Mouse (Mus musculus) lung, embryonic 16.5 days (tissue): ENCODE data around the gene Traf7. TPM values are rescaled to one million over a fixed set of nuclear protein-coding genes. Genes with fewer than 3 reads are reported as not detected.

ENCODE experiments used
- ATAC-seq: fragments of 200-750 bp; cut with Nextera tagmentation; 2 replicates; pipeline ENCODE4 v1.8.0; 2017; ENCODE audit warnings: low read depth, mild to moderate bottlenecking, moderate library complexity
- H3K27ac ChIP-seq: fragments of 300-500 bp; sonication (generic); 2 replicates; pipeline ENCODE4 v1.5.1; 2014; ENCODE audit warnings: mild to moderate bottlenecking, control low read depth, low read length
- H3K27me3 ChIP-seq: fragments of 300-500 bp; sonication (generic); 2 replicates; pipeline ENCODE4 v1.6.1; 2014; ENCODE audit warnings: low read depth, low read length, mixed read lengths; ENCODE audit not compliant: control insufficient read depth, insufficient read depth
- H3K36me3 ChIP-seq: fragments of 300-500 bp; sonication (generic); 2 replicates; pipeline ENCODE4 v1.6.1; 2014; ENCODE audit warnings: low read length; ENCODE audit not compliant: control insufficient read depth, insufficient read depth
- H3K4me1 ChIP-seq: fragments of 300-500 bp; sonication (generic); replicated peaks from 2 replicates; pipeline ENCODE4 v1.6.1; 2014; ENCODE audit warnings: low read length, mixed read lengths; ENCODE audit not compliant: control insufficient read depth, insufficient read depth
- H3K4me2 ChIP-seq: fragments of 300-500 bp; sonication (generic); 2 replicates; pipeline ENCODE4 v1.6.1; 2014; ENCODE audit warnings: low read depth, low read length, control low read depth
- H3K4me3 ChIP-seq: fragments of 300-500 bp; sonication (generic); 2 replicates; pipeline ENCODE4 v1.5.1; 2014; ENCODE audit warnings: mild to moderate bottlenecking, low read length, control low read depth
- H3K9ac ChIP-seq: fragments of 300-500 bp; sonication (generic); 2 replicates; pipeline ENCODE4 v1.6.1; 2014; ENCODE audit warnings: low read length, control low read depth
- H3K9me3 ChIP-seq: fragments of 300-500 bp; sonication (generic); 2 replicates; pipeline ENCODE4 v1.6.1; 2016; ENCODE audit warnings: low read length; ENCODE audit not compliant: control insufficient read depth
- WGBS: fragments of 180-500 bp; shearing (Covaris S2); extraction: QIAGEN DNeasy Blood & Tissue Kit; methylation state at CpG from one replicate; pipeline ENCODE4 v1.1.7; 2014; 5-methylcytosine and 5-hydroxymethylcytosine counted together
- polyA plus RNA-seq: library from polyadenylated mRNA; unstranded; fragments of >200 nt; fragmentation: Nextera tagmentation; extraction: Ambion mirVana; gene quantifications from 2 replicates; pipeline ENCODE4 v1.2.1, GENCODE M21; 2015

Traf7 gene
- polyA plus RNA-seq, 1 experiment from 2014 or later: 90.9 TPM

- Histone ChIP-seq H3K4me1 (0 out of 2 replicates have a peak, but pooled peaks cover 2% of the 10 kb centered on the region), H3K27me3 (no peaks in the 10 kb centered on the region), H3K4me2 (no peak overlapping the region)
Observed at GRCm38 (mm10) chr17:24504085-24504484, 23.7 kb downstream of the Traf7 start.

GRCm38 (mm10) chr17:24502208-24502607 is 25.5 kb downstream of the Traf7 start:
- no peak overlapping the region for H3K4me3 ChIP-seq
- H3K9me3 ChIP-seq: no peaks in the 10 kb centered on the region
- no peak overlapping the region for H3K9ac ChIP-seq
- 38% methylated on average over 11 of the region's 11 CpGs for WGBS
- 0 out of 2 replicates have a peak, but pooled peaks cover 2% of the 10 kb centered on the region for H3K4me1 ChIP-seq
- no peaks in the 10 kb centered on the region for H3K36me3 ChIP-seq
- no peak for ATAC-seq
- no peaks in the 10 kb centered on the region for H3K27me3 ChIP-seq
- no peak overlapping the region for H3K27ac ChIP-seq
- H3K4me2 ChIP-seq: no peak overlapping the region

More at GRCm38 (mm10) chr17:24504085-24504484, 23.7 kb downstream of the Traf7 start:
- no peaks in the 10 kb centered on the region for H3K9me3 ChIP-seq
- peaks cover 8% of the 10 kb centered on the region for H3K36me3 ChIP-seq
- H3K27ac ChIP-seq: no peak overlapping the region
- no peak for ATAC-seq
- H3K4me3 ChIP-seq: no peak overlapping the region
- H3K9ac ChIP-seq: no peak overlapping the region
- WGBS: 80% methylated on average over 10 of the region's 10 CpGs

GRCm38 (mm10) chr17:24496026-24496425 is 31.7 kb downstream of the Traf7 start:
- Histone ChIP-seq H3K9me3 (no peaks in the 10 kb centered on the region), H3K27me3 (peaks cover 2% of the 10 kb centered on the region; the same call in 1 of the 2 replicates), H3K36me3 (no peaks in the 10 kb centered on the region), H3K4me1 (no peaks in the 10 kb centered on the region), H3K4me3 (no peak overlapping the region), H3K27ac (no peak overlapping the region), H3K4me2 (no peak overlapping the region), H3K9ac (no peak overlapping the region)
- ATAC-seq: no peak
- 81% methylated on average over 1 of the region's 1 CpGs for WGBS

GRCm38 (mm10) chr17:24495443-24495842 is 32.3 kb downstream of the Traf7 start:
- WGBS: 73% methylated on average over 3 of the region's 3 CpGs
- no peak overlapping the region for H3K4me3 ChIP-seq
- H3K4me2 ChIP-seq: no peak overlapping the region
- no peaks in the 10 kb centered on the region for H3K9me3 ChIP-seq
- H3K27ac ChIP-seq: no peak overlapping the region
- no peak for ATAC-seq
- H3K27me3 ChIP-seq: peaks cover 2% of the 10 kb centered on the region
- H3K9ac ChIP-seq: no peak overlapping the region
- no peaks in the 10 kb centered on the region for H3K4me1 ChIP-seq
- no peaks in the 10 kb centered on the region for H3K36me3 ChIP-seq

GRCm38 (mm10) chr17:24494627-24495335 is 33.0 kb downstream of the Traf7 start:
- Histone ChIP-seq H3K36me3 (no peaks in the 10 kb centered on the region), H3K4me3 (no peak overlapping the region), H3K4me2 (no peak overlapping the region), H3K9ac (no peak overlapping the region), H3K27ac (no peak overlapping the region), H3K4me1 (no peaks in the 10 kb centered on the region), H3K27me3 (peaks cover 7% of the 10 kb centered on the region), H3K9me3 (no peaks in the 10 kb centered on the region)
- no peak for ATAC-seq
- 45% methylated on average over 2 of the region's 2 CpGs for WGBS

- no peak for ATAC-seq
- no peak overlapping the region for H3K4me2 ChIP-seq
- H3K36me3 ChIP-seq: no peaks in the 10 kb centered on the region
- no peak overlapping the region for H3K4me3 ChIP-seq
- peaks cover 9% of the 10 kb centered on the region for H3K4me1 ChIP-seq
- no peak overlapping the region for H3K9ac ChIP-seq
- WGBS: 66% methylated on average over 4 of the region's 4 CpGs
- no peak overlapping the region for H3K27ac ChIP-seq
- no peaks in the 10 kb centered on the region for H3K9me3 ChIP-seq
- peaks cover 32% of the 10 kb centered on the region for H3K27me3 ChIP-seq
Observed at GRCm38 (mm10) chr17:24490399-24490798, 37.3 kb downstream of the Traf7 start.

- H3K27me3 ChIP-seq: peaks cover 32% of the 10 kb centered on the region
- H3K9ac ChIP-seq: peak overlapping the region; percentile 74
- peak overlapping the region; percentile 100 for H3K4me2 ChIP-seq
- 19% methylated on average over 19 of the region's 19 CpGs for WGBS
- no peak overlapping the region for H3K27ac ChIP-seq
- H3K9me3 ChIP-seq: no peaks in the 10 kb centered on the region
- H3K4me1 ChIP-seq: peaks cover 9% of the 10 kb centered on the region
- ATAC-seq: 0 out of 2 replicates have a peak, but pooled peaks have one; percentile 24
- no peaks in the 10 kb centered on the region for H3K36me3 ChIP-seq
- peak overlapping the region; percentile 72 for H3K4me3 ChIP-seq
Observed at GRCm38 (mm10) chr17:24489265-24490030, 38.3 kb downstream of the Traf7 start.

- ATAC-seq: peak; percentile 74
- peak overlapping the region; percentile 100 for H3K4me2 ChIP-seq
- H3K4me1 ChIP-seq: peaks cover 9% of the 10 kb centered on the region
- H3K27me3 ChIP-seq: peaks cover 32% of the 10 kb centered on the region
- peak overlapping the region; percentile 72 for H3K4me3 ChIP-seq
- WGBS: under 1% methylated on average over 44 of the region's 81 CpGs
- no peak overlapping the region for H3K27ac ChIP-seq
- H3K9me3 ChIP-seq: no peaks in the 10 kb centered on the region
- H3K9ac ChIP-seq: peak overlapping the region; percentile 74
- H3K36me3 ChIP-seq: no peaks in the 10 kb centered on the region
Observed at GRCm38 (mm10) chr17:24488662-24489264, 39.0 kb downstream of the Traf7 start.

GRCm38 (mm10) chr17:24488186-24488661 is 39.5 kb downstream of the Traf7 start, which contains the start of gene Caskin1:
Caskin1 (plus strand) TSS chr17:24488601.
- peak within 1 kb of the TSS; percentile 100 for H3K4me2 ChIP-seq
- H3K4me1 ChIP-seq: peaks cover 9% of the 10 kb centered on the region
- no peak within 1 kb of the TSS for H3K27ac ChIP-seq
- peak within 1 kb of the TSS; percentile 74 for H3K9ac ChIP-seq
- ATAC-seq: peak; percentile 57
- peaks cover 32% of the 10 kb centered on the region for H3K27me3 ChIP-seq
- under 1% methylated on average over 37 of the region's 45 CpGs for WGBS
- peak within 1 kb of the TSS; percentile 72 for H3K4me3 ChIP-seq
- H3K36me3 ChIP-seq: no peaks in the 10 kb centered on the region
- no peaks in the 10 kb centered on the region for H3K9me3 ChIP-seq
